Mouse (Mus musculus): ENCODE measurements around the gene Cpeb4.
"Not testable (repeated sequence)": the region's sequence is repeated elsewhere in the genome, so short reads cannot be mapped to it uniquely, and the experiment has no call there.

Cpeb4 gene

DNA sequence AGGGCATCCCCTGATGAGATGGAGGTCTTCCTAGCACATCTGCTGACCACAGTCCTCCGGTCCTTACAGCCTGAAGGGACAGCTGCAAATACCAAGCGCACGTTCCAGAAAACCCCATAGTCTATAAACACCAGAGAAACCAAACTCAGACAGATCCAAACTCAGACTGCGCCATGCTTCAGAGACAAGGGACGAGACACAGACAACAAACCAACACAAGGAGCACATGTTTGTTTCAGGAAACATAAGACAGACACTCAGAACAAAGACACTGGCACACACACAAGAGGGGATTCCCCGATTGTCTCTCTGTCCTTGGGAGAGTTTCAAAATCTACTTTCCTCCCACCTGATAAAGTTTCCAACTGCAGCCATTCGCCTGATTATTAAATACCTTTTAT, 109.8 kb downstream of the Cpeb4 start:
- no peak for DNase-seq

DNA sequence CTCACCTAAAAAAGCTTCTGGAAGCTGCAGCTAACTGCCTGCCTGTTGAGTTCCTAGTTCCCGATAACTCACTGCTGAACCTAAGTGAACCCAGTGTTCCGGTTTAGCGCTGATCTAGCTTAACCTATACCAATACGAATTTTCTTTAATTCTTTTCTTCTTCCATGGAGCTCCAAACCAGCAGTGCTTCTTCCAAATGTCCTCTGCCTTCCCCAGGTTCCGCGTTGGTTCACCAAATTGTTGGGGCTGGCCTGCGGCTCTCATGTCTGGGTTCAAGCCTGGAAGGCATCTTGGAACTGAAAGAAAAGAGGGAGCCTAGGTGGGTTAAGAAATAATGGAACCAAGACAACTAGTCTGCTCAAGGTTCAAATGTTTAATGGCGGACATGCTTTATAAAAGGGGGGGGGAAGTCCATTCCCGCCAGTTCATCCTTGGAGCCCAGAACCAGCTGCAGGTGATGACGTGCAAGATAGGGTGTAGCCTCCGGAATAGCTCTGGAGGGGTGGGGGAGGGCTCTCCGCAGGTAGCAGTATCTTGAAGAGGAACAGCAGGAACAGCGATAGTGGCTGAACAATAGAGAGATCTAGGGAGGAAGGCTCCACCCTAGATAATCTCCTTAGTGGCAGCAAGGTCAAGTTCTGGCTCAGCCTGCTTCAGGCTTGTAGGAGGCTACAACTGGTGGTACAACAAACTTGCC, 110.4 kb downstream of the Cpeb4 start:
- not testable (repeated sequence) for DNase-seq

DNA sequence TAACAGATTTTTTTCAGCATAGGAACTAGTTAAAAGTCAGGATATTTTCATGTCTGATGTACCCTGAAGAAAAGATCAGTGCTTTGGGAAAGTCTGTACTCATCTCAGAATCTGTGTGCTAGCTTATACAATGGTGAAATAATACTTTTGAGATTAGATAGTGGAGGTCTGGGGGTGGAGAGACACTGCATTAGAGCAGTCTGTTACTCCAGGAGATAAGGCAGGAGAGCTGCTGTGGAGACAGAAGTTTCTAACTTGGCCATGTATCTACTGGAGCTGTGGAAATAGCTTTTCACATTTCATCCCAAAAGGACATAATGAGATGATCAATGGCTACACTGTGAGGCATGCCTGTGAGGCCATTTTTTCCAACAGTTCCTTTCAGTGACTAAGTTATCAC, 111.2 kb downstream of the Cpeb4 start:
- DNase-seq, result no peak

DNA sequence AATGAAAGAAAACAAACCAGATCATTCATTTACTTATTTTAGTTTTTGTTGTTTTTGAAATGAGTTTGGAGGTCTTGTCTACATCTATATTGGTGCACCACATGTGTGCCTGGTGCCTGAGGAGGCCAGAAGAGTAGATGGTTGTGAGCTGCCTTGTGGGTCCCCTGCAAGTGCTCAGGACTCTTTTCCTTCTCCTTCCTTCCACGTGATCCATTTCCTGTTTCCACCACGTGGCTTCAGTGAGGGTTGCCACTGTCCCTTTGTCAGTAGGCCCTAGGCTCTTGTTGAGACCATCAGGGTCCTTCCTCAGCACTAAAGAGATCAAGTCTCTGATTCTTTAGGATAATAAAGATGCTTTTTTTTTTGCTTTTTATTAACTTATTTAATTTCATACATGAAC, 112.8 kb downstream of the Cpeb4 start:
- DNase-seq, result no peak
